Mouse (Mus musculus): ENCODE data around the gene Rab6a. TPM values are rescaled to one million over a fixed set of nuclear protein-coding genes. Genes with fewer than 3 reads are reported as not detected.
A peak's percentile ranks its signal among the peaks of the same experiment; 100 is the strongest.

Gene Rab6a
- polyA plus RNA-seq, 1 experiment from 2014 or later: 256 TPM

- no peak overlapping the region for H3K9ac ChIP-seq
- 70% methylated on average over 1 of the region's 1 CpGs for WGBS
- ATAC-seq (ENCODE audit: low read depth): no peak
- H3K4me2 ChIP-seq: no peak overlapping the region
- H3K4me1 ChIP-seq (replicated peaks): no peaks in the 10 kb centered on the region
- no peaks in the 10 kb centered on the region for H3K36me3 ChIP-seq
- no peaks in the 10 kb centered on the region for H3K9me3 ChIP-seq
- H3K27ac ChIP-seq (replicated peaks): no peak overlapping the region
- H3K4me3 ChIP-seq: no peak overlapping the region
- H3K27me3 ChIP-seq: no peaks in the 10 kb centered on the region
Observed at GRCm38 (mm10) chr7:100589816-100590215, 17.4 kb upstream of the Rab6a start.

- Histone ChIP-seq H3K9ac (peak overlapping the region; percentile 76), H3K4me1 (replicated peaks) (no peaks in the 10 kb centered on the region), H3K4me2 (peak overlapping the region; percentile 66), H3K27ac (replicated peaks) (peak overlapping the region; percentile 86), H3K4me3 (peak overlapping the region; percentile 50), H3K9me3 (no peaks in the 10 kb centered on the region), H3K27me3 (no peaks in the 10 kb centered on the region), H3K36me3 (no peaks in the 10 kb centered on the region)
- 45% methylated on average over 7 of the region's 7 CpGs for WGBS
- no peak; the same call in 1 of the 2 replicates for ATAC-seq (ENCODE audit: low read depth)
Observed at GRCm38 (mm10) chr7:100590504-100590844, 16.7 kb upstream of the Rab6a start.

- H3K36me3 ChIP-seq: no peaks in the 10 kb centered on the region
- under 1% methylated on average over 20 of the region's 20 CpGs for WGBS
Observed at GRCm38 (mm10) chr7:100590845-100591521, 16.2 kb upstream of the Rab6a start.

GRCm38 (mm10) chr7:100591522-100591852 lies 15.7 kb upstream of the Rab6a start:
- WGBS: 10% methylated on average over 2 of the region's 2 CpGs
- Histone ChIP-seq H3K36me3 (no peaks in the 10 kb centered on the region), H3K9me3 (no peaks in the 10 kb centered on the region), H3K4me2 (peak overlapping the region; percentile 66), H3K27me3 (no peaks in the 10 kb centered on the region), H3K4me3 (peak overlapping the region; percentile 50), H3K4me1 (replicated peaks) (no peaks in the 10 kb centered on the region), H3K27ac (replicated peaks) (peak overlapping the region; percentile 86), H3K9ac (peak overlapping the region; percentile 76)
- no peak; the same call in 1 of the 2 replicates for ATAC-seq (ENCODE audit: low read depth)

More at GRCm38 (mm10) chr7:100590845-100591521, 16.2 kb upstream of the Rab6a start:
- no peaks in the 10 kb centered on the region for H3K27me3 ChIP-seq
- H3K27ac ChIP-seq (replicated peaks): peak overlapping the region; percentile 86
- peak overlapping the region; percentile 76 for H3K9ac ChIP-seq
- no peaks in the 10 kb centered on the region for H3K4me1 ChIP-seq (replicated peaks)
- no peaks in the 10 kb centered on the region for H3K9me3 ChIP-seq
- H3K4me2 ChIP-seq: peak overlapping the region; percentile 66
- H3K4me3 ChIP-seq: peak overlapping the region; percentile 50
- peak; percentile 96 for ATAC-seq (ENCODE audit: low read depth)

GRCm38 (mm10) chr7:100593349-100593748 lies 13.9 kb upstream of the Rab6a start:
- no peak for ATAC-seq (ENCODE audit: low read depth)
- H3K27me3 ChIP-seq: no peaks in the 10 kb centered on the region
- H3K4me2 ChIP-seq: no peak overlapping the region
- no peaks in the 10 kb centered on the region for H3K9me3 ChIP-seq
- H3K27ac ChIP-seq (replicated peaks): no peak overlapping the region
- H3K36me3 ChIP-seq: no peaks in the 10 kb centered on the region
- no peak overlapping the region for H3K9ac ChIP-seq
- no peaks in the 10 kb centered on the region for H3K4me1 ChIP-seq (replicated peaks)
- H3K4me3 ChIP-seq: no peak overlapping the region

- H3K4me1 ChIP-seq (replicated peaks): no peaks in the 10 kb centered on the region
- no peak overlapping the region for H3K27ac ChIP-seq (replicated peaks)
- no peak for ATAC-seq (ENCODE audit: low read depth)
- 81% methylated on average over 5 of the region's 5 CpGs for WGBS
- no peak overlapping the region for H3K4me3 ChIP-seq
- H3K36me3 ChIP-seq: no peaks in the 10 kb centered on the region
- H3K4me2 ChIP-seq: no peak overlapping the region
- H3K9ac ChIP-seq: no peak overlapping the region
- no peaks in the 10 kb centered on the region for H3K9me3 ChIP-seq
- H3K27me3 ChIP-seq: no peaks in the 10 kb centered on the region
Observed at GRCm38 (mm10) chr7:100600211-100600610, 7.0 kb upstream of the Rab6a start.

- H3K27ac ChIP-seq (replicated peaks): peak within 1 kb of the TSS; percentile 100
- no peaks in the 10 kb centered on the region for H3K36me3 ChIP-seq
- 1% methylated on average over 43 of the region's 43 CpGs for whole genome bisulfite sequencing
- H3K9ac ChIP-seq: peak within 1 kb of the TSS; percentile 100
- ATAC-seq (ENCODE audit: low read depth): peak; percentile 58
- peaks cover 25% of the 10 kb centered on the region for H3K4me1 ChIP-seq (replicated peaks)
- H3K4me3 ChIP-seq: peak within 1 kb of the TSS; percentile 100
- no peaks in the 10 kb centered on the region for H3K9me3 ChIP-seq
- H3K4me2 ChIP-seq: peak within 1 kb of the TSS; percentile 72
- no peaks in the 10 kb centered on the region for H3K27me3 ChIP-seq
Observed at GRCm38 (mm10) chr7:100608130-100608741, 1.0 kb downstream of the Rab6a start, which contains the start of gene Mrpl48. Gene Mrpl48, minus strand, starts transcription at chr7:100608301.

GRCm38 (mm10) chr7:100608910-100609309 lies 1.7 kb downstream of the Rab6a start:
- Histone ChIP-seq H3K4me2 (peak overlapping the region; percentile 72), H3K27me3 (no peaks in the 10 kb centered on the region), H3K36me3 (no peaks in the 10 kb centered on the region), H3K4me1 (replicated peaks) (peaks cover 25% of the 10 kb centered on the region), H3K9me3 (no peaks in the 10 kb centered on the region), H3K9ac (peak overlapping the region; percentile 100), H3K27ac (replicated peaks) (peak overlapping the region; percentile 100), H3K4me3 (peak overlapping the region; percentile 100)
- 19% methylated on average over 4 of the region's 4 CpGs for WGBS
- no peak for ATAC-seq (ENCODE audit: low read depth)

GRCm38 (mm10) chr7:100616121-100616857 lies 9.1 kb downstream of the Rab6a start:
- Histone ChIP-seq H3K9ac (no peak overlapping the region), H3K27ac (replicated peaks) (no peak overlapping the region), H3K36me3 (no peaks in the 10 kb centered on the region), H3K9me3 (no peaks in the 10 kb centered on the region), H3K4me3 (no peak overlapping the region), H3K4me2 (no peak overlapping the region), H3K4me1 (replicated peaks) (peaks cover 10% of the 10 kb centered on the region), H3K27me3 (no peaks in the 10 kb centered on the region)
- WGBS: 87% methylated on average over 4 of the region's 4 CpGs
- ATAC-seq (ENCODE audit: low read depth): no peak

GRCm38 (mm10) chr7:100622277-100622676 lies 15.1 kb downstream of the Rab6a start:
- H3K27ac ChIP-seq (replicated peaks): no peak overlapping the region
- H3K9ac ChIP-seq: no peak overlapping the region
- 83% methylated on average over 2 of the region's 2 CpGs for WGBS
- no peaks in the 10 kb centered on the region for H3K9me3 ChIP-seq
- H3K4me2 ChIP-seq: no peak overlapping the region
- H3K27me3 ChIP-seq: no peaks in the 10 kb centered on the region
- H3K4me1 ChIP-seq (replicated peaks): peaks cover 8% of the 10 kb centered on the region
- no peak for ATAC-seq (ENCODE audit: low read depth)
- no peaks in the 10 kb centered on the region for H3K36me3 ChIP-seq
- no peak overlapping the region for H3K4me3 ChIP-seq

- Histone ChIP-seq H3K27me3 (no peaks in the 10 kb centered on the region), H3K4me3 (no peak overlapping the region), H3K9me3 (no peaks in the 10 kb centered on the region), H3K36me3 (peaks cover under 1% of the 10 kb centered on the region; the same call in 1 of the 2 replicates), H3K4me1 (replicated peaks) (peaks cover 8% of the 10 kb centered on the region), H3K9ac (no peak overlapping the region), H3K4me2 (no peak overlapping the region), H3K27ac (replicated peaks) (0 out of 2 replicates have a peak overlapping the region, but pooled peaks have one; percentile 5)
- ATAC-seq (ENCODE audit: low read depth): no peak
- 69% methylated on average over 3 of the region's 3 CpGs for WGBS
Observed at GRCm38 (mm10) chr7:100624538-100624937, 17.3 kb downstream of the Rab6a start.

GRCm38 (mm10) chr7:100637657-100638056 lies 30.4 kb downstream of the Rab6a start:
- H3K4me3 ChIP-seq: no peak overlapping the region
- WGBS: 9% methylated on average over 1 of the region's 1 CpGs
- peaks cover 41% of the 10 kb centered on the region for H3K36me3 ChIP-seq
- H3K27me3 ChIP-seq: no peaks in the 10 kb centered on the region
- H3K4me2 ChIP-seq: no peak overlapping the region
- no peak for ATAC-seq (ENCODE audit: low read depth)
- no peaks in the 10 kb centered on the region for H3K9me3 ChIP-seq
- no peaks in the 10 kb centered on the region for H3K4me1 ChIP-seq (replicated peaks)
- no peak overlapping the region for H3K27ac ChIP-seq (replicated peaks)
- no peak overlapping the region for H3K9ac ChIP-seq

Measured in neural tube, embryonic 13.5 days (tissue).